Mouse (Mus musculus) cerebellum, postnatal 4 days (tissue): ENCODE results near the gene Keap1.
A peak's percentile ranks its signal among the peaks of the same experiment; 100 is the strongest.
"Not testable (repeated sequence)": the region's sequence is repeated elsewhere in the genome, so short reads cannot be mapped to it uniquely, and the experiment has no call there.

ENCODE experiments used
- DNase-seq, 2 experiments: peaks; one replicate each; pipeline ENCODE4 v3.0.0; 2022; ENCODE audit warnings: low spot score in 2 of 2, mixed read lengths in 1 of 2

Keap1 gene

DNA sequence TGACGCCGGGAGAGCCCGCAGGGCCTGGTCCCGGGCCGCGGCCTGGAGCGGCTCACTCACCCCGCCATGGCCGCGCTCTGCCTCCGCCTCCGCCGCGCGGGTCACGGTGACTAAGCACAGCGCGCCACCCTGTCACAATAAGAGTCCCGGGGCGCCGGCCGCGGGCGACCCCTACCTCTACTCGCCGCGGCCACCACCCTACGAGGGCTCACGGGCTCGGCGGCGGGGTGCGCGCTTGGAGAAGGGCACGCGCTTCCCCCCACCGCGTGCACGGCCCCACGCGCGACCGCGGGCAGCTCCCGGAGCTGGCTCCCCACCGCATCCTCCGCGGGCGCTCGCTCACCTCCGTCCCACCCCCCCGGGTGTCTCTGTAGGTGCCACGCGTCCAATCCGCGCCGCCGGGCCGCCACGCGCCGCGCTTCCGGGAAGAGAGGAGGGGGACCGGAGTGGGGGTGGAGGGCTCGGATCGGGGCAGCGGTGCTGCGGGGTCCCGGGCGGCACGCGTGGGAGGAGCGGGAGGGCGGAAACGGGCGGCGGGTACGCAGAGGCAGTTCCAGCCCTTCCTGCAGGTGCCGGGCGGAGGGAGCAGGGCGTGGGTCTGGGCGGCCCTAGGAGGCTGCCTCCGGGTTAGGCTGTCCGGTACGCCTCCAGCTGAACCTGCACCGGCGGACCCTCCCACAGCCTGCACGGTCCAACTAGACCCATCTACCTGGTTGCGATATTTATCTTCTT is at the start of gene Keap1:
TSS of gene Keap1 (minus strand) at position 629 of the 732 bp plus-strand sequence.
- peak; percentile 56 to 76 for DNase-seq

DNA sequence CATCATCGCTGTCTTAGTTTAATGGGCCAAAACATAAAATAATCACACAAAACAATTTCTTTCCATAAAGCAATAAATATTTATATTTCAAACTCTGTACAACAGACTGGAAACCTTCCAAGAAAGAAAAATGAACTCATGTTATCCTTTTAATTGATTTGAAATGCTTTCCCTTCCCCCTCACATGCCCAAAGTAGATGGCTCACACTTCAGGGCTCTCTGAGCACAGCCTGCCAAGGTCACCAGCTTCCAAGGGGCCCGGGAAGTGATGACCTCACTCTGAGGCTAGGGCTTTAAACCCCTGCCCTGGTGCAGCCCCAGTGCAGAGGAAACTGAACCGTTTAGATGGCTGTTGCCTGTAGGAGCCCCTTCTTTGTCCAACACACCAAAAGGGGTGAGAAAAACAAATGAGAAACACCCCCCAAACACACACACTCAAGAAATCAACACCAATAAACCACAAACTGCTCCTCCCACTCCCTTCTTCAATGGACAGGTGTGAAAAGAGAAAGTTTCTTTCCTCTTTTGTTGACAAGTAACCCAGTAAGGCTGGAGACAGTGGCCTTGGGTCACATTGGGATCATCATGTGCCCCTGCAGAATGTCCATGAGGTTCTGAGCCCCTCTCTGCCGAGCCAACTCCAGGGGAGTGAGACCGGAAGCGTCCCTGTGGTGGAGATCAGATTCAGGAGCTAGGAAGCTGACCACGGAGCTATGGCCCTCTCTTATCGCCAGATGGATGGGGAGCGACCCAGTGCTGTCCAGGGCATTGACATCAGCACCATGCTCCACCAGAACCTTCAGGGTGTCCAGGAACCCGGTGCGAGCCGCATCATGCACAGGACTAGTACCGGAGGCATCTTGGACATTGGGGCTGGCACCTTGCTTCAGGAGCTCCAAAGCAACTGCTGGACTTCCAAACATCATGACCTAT is 49.5 kb upstream of the Keap1 start:
- no peak for DNase-seq

DNA sequence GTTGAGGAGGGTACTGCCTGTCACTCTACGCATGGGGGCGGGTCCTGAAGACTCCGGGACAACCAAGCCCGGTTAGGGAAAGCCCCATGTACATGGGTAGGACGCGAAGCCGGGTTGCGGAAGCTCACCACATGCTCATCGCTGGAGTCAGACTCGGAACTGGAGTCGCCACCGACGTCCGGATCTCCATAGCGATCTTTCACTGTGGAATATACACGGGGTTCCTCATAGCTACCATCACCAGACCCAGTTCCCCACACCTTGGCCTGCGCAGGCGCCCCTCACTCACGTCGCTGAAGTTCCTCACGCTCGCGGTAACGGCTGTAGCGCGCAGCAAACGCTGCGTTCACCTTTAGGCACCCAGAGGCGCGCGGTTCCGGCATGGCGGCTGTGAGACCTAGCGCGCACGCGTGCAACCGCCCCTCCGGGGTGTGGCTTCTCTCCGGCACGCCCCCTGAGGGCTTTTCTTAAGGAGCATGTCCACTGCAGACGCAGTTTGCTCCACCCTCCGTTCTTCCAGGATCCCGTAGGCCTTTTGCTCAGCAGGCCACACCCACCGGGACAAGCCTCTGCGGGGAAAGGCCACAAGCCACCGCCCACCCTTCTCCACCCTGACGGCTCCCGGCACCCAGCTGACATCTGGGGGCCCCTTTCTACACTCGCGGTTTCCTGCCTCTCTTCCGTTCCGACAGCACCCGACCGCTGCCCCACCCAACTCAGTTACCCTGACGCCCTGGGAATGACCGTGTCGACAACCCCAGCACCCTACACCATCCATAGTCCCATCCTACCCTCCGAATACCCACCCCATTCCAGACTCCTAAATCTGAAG is 48.6 kb upstream of the Keap1 start, which contains the start of gene Kri1:
TSS of gene Kri1 (minus strand) at position 399 of the 832 bp plus-strand sequence.
- peak; percentile 92 to 94 for DNase-seq

DNA sequence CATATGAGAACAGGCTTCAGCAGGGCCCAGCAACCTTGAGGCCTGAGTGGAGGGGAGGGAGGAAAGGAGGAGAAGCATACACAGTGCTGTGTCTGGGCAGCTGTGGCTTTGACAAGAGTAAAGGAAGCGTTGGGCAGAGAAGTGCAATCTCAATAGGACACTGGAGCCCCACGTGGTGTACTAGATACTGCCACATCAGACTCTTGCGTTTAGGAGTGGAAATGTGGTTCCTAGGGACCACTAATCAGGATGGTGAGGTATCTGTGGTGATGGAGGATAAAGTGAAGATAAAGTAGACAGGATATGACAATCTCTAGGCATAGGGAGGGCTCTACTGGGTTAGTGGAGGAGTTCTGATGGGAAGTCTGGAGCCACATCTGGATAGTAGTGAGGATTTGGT is 47.6 kb upstream of the Keap1 start:
- DNase-seq: no peak

DNA sequence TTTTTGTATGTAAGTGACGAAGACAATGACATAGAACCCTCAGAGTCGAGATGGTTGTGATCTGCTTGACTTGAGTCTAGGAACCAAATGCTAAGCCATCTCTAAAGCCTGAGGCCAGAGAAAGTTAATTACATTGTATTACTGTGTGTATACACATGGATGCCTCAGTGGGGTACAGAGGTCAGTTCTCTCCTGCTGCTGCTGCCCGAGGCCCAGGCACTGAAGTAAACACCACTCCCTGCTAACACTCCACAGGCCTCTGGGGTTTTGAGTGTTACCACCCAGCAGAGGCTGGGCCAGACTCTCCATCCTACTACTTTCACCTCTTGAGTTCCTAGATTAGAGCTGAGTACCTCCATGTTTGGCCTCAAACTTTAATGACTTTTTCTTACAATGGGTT is 44.8 kb upstream of the Keap1 start:
- no peak for DNase-seq

DNA sequence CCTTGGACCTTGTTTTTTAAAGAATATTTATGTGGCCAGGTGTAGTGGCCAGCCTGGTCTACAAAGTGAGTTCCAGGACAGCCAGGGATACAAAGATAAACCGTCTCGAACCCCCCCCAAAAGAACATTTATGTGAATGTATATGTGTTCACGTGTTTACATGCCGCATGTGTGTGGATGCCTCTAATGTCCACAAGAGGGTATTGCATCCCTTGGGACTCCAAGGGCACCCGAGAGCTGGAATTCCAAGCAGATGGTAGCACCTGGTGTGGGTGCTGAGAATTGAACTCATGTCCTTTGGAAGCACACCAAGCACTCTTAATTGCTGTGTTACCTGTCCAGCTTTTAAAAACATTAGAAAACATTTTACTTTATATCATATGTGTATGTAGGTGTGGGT is 44.4 kb upstream of the Keap1 start:
- no peak for DNase-seq

DNA sequence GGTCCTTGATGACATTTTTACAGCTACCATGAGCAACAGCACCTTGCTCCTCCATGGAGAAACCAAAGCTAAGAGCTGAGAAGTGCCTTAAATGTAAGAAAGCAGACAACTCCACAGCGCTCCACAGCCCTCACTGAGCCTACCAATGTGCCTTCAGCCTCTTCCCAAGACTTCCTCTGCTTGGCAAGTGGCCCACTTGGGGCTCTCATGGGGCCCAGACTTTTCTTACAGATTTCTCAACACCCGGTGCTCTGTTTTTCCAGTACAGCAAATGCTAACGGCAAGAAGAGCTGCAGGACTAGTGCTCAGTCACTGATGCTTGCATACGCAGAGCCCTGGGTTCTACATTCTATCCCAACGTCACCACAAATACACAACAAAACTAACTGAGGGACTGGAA is 38.6 kb upstream of the Keap1 start:
- DNase-seq: no peak

DNA sequence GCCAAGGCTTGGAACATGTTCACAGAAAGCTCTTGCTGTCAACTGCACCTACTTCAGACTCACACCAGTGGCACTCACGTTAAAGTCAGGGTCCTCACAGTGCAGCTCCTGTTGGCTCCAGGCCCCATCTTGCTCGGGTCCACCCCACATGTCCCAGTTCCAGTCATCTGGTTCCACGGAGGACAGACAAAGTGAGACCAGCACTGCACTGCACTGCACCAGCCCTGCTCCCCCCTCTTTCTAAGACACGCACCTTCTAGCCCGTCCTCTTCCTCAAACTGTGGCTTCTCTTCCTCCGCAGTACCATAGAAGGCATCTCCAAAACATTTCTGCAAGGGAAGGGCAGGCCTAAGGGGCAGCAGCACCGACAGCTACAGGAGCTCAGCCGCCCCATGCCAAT is 37.1 kb upstream of the Keap1 start:
- DNase-seq: no peak

DNA sequence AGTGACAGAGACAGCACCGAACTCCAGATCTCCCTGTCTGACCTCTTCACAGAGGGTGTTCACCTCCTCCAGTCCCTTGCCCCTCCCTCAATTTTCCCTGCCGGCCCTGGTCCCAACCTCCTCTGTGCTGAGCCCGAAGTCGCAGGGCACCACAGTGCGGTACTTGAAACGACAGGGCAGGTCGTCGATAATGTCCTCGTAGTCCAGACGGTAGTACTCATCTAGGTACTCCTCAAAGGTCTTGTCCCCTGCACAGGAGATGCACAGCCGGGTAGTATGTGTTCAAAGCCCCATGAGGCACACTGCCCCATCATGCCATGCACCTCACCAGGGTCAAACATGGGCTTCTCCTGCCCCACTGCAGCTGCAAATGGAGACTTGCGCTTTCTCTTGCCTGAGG is 36.6 kb upstream of the Keap1 start:
- DNase-seq: no peak

DNA sequence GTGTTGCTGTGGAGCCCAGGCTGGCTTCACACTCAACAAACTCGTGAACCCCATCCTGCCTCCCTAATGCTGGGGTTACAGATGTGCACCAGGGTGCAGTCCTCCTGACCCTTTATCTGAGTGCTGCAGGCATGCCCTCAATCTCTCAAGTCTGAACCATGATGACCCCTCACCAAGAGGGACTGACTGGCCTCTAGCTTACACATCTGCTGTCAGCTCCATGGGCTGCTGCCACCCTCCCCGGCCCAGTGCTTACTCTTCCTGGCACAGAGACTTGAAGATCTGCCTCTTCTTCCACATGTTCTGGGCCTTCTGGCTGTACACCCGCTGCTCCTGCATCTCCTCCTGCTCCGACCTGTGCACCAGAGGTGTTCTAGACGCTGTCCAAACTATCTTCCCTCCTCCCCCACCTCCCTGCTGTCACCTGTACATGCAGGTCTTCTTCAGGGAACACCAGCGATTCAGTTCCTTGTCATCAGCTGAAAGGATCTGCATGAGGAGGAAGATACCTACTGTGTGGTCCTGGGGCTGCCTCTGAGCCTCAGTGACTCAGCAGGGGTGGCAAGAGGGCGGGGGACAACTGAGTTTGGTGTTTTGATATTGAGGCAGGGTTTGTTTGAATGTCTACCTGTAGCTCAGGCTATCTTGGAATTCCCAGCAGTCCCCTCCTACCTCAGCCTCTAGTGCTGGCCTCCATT is 36.0 kb upstream of the Keap1 start:
- DNase-seq: no peak

DNA sequence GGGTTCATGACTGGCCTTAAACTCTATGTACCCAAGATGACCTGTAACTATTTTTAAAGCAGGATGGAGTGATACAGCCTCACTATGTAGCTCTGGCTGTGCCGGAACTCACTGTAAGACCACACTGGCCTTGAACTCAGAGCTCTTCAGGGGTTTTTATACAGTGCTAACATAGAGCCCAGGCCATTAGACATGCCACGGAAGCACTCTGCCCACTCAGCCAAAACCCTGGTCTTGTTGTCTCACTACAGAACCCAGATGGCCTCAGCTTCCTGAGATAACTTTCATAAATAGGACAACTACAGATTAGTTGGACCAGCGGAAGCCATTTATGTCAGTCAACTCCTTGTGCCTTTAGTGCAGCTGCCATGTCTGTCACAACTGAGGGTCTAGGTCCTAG is 35.2 kb upstream of the Keap1 start:
- no peak for DNase-seq

DNA sequence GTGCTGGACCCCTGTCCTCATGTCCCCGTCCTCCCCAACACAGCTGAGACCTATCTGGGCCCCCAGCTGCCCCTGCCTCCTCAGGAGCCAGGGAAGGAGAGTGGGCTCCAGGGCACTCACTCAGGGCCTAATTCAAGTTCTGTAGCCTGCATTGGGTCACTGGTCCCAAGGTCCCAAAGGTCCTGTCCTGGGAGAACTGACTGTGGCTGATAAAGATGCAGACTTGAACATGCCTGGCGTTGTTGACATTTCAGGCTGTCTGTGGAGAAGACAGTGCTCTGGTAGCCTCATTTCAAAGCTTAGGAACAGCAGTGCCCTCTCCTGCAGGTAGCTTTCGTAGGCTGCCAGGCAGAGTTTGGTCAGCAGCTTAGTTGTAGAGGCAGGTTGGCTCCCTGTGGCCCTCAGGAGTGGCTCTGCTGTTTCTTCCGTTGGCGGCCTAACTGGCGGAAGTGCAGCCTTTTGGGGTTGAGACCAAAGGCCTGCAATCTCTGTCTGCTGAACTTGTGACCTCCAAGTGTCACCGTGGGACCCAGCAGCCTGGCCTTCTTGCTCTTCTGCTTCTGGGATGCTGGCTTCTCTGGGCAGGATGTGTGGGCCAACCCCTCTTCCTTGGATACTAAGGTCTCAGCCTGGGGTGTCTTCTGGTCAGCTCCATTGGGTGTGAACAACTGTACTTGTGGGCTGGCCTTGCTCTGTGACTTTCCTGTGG is 34.5 kb upstream of the Keap1 start:
- DNase-seq: no peak

DNA sequence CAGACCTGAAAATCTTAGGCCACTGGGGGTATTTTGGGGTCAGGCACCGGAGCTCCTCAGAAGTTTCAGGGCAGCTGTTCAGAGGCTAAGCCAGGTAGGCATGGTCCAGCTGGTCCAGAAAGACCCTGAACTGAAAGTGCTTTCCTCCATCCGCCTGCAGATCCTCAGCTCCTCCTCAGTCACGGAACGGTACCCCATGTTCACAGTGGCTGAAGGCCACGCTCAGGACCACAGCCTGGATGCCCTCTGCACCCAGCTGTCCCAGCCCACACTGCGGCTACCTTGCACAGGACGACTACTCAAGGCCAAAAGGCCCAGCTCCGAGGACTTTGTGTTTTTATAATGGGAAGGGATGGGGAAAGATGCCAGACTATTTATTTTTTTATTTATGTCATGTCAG is 33.9 kb upstream of the Keap1 start:
- no peak for DNase-seq

DNA sequence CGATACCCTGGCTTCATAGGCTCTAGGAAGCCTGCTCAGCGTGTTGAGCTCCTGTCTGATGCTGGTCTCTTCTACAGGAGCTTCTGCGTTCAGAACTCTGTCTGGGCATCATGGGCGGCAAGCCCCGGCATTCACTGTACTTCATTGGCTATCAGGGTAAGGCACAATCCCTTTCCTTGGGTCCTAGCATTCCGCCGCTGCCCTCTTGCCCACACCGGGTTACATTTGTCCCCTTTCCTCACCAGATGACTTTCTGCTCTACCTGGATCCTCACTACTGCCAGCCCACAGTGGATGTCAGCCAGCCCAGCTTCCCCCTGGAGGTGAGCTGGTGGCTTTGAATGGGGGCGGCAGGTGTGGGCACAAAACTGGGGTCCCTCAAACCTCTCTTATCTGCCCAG is 33.2 kb upstream of the Keap1 start:
- DNase-seq: no peak

DNA sequence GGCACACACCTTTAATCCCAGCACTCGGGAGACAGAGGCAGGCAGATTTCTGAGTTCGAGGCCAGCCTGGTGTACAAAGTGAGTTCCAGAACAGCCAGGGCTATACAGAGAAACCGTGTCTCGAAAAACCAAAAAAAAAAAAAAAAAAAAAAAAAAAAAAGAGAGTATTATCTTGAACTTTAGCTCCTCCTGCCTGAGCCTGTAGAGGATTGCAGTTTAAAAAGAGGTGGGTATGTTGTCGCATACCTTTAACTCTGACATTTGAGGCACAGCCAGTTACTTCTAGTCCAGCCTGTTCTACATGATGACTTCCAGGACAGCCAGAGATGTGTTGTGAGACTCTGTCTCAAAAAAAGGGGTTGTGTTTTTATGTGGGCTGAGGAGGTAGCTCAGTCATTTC is 30.4 kb upstream of the Keap1 start:
- not testable (repeated sequence) for DNase-seq

DNA sequence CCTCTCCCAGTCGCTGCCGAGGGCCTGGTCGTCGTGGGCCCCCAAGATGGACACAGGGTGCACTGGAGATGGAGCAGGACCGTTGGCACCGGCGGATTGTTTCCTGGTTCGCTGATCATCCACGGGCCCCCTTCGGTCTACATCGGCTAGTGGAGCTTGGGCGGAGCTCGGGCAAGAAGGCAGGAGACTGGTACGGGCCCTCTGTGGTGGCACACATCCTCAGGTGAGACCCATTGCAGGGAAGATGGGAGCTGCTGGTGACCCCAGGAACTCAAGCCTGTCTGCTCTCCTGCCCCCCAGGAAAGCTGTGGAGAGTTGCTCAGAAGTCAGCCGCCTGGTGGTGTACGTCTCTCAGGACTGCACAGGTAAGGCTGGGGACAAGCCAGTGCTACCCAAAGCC is 29.1 kb upstream of the Keap1 start:
- no peak for DNase-seq

DNA sequence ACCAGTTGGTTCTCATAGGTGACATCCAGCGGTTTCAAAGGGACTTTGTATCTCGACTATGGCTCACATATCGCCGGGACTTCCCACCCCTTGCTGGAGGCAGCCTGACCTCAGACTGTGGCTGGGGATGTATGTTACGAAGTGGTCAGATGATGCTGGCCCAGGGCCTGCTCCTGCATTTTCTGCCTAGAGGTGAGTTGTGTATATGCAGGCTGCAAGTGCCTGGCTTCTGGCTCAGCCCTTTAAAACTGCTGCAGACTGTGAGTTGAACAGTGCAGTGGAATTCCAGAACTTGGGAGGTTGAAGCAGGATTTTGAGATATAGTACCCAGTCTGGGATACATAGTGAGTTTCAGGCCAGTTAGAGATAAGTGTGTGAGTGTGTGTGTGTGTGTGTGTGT is 27.7 kb upstream of the Keap1 start:
- DNase-seq: no peak

DNA sequence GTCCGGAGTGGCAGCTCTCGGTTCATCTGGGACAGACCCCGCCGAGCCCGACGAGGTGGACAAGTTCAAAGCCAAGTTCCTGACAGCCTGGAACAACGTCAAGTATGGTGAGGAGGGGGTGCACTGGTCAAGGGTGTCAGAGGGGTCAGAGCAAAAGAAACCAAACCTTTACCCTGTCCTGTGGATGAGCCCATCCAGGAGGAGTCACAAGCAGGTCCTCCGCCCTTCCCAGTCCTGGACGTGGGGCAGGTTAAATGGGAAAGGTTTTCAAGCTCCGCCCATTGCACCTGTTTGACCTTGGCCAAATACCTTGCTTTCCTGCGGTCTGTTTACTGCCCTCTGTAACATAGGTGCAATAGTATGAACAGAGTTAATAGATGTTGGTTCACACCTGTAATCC is 26.4 kb upstream of the Keap1 start:
- no peak for DNase-seq

DNA sequence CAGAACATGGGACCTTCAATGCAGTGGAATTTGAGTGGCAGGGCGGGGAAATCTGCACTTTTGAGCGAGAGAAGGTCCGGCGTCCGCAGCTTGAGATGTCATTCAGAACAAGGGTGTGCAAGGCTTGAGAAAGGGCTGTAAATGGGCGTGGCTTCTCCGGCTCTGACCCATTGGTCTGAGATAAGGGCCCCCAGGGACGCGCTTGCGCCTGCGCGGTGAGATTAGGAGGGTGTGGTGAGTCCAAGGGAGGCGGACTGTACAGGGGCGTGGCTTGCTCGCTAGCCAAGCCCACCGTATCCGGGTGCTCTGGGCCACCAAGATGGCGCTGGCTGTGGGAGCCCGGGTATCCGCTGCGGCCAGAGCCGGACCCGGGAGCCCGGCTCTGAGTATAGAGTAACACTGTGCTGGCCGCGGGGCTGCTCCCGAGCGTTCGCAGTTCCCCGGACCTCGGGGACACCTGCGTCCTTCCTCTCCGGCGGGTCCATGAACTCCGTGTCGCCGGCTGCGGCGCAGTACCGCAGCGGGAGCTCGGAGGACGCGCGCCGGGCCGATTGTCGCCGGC is 25.9 kb upstream of the Keap1 start, which contains the start of gene Atg4d:
TSS of gene Atg4d (plus strand) at position 294 of the 562 bp plus-strand sequence.
- peak; percentile 97 to 98 for DNase-seq

DNA sequence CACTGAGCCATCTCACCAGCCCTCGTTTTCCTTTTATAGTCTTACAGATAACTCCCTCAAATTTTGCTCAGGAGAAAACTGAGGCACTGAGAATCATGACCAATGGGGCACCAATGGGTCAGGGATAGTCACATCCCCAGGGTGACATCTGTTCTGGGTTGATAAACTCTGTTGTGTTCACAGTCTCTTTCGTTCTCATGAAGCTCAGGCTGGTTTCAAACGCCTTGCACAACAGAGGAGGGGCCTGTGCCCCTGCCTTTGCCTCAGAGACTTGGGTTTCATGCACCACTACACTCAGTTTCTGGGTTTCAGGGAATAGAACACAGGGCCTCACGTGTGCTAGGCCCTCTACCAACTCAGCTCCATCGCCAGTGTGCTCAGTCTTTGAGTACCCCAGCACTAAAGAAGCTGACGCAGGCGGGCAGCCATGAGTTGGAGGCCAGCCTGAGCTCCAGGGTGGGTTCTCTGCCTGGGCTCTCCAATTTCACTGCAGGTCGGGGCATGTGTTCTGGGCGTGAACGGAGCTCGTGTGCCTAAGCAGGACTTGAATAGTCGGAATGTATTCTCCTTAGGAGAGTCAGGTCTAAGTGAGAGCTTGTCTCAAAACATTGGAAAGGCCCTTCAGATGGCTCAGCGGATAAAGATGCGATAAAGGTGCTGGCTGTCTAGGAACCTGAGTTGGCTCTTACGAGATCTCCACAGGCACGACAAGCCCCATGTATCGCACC is 25.3 kb upstream of the Keap1 start:
- no peak for DNase-seq
